Mouse (Mus musculus) spleen, postnatal 14 days (tissue): Measurements from ENCODE around the gene Lmx1b.

ENCODE experiments used
- DNase-seq, 2 experiments: peaks; one replicate each; pipeline ENCODE4 v3.0.0; 2021 to 2022; ENCODE audit warnings: low spot score in 2 of 2

Gene Lmx1b

GRCm38 (mm10) chr2:33640171-33640721, at the start of gene Lmx1b:
Lmx1b (minus strand) TSS chr2:33640511.
- no peak for DNase-seq

- peak in 1 of 2 experiments; percentile 16 for DNase-seq
Observed at GRCm38 (mm10) chr2:33689880-33690462, 49.7 kb upstream of the Lmx1b start.

DNA sequence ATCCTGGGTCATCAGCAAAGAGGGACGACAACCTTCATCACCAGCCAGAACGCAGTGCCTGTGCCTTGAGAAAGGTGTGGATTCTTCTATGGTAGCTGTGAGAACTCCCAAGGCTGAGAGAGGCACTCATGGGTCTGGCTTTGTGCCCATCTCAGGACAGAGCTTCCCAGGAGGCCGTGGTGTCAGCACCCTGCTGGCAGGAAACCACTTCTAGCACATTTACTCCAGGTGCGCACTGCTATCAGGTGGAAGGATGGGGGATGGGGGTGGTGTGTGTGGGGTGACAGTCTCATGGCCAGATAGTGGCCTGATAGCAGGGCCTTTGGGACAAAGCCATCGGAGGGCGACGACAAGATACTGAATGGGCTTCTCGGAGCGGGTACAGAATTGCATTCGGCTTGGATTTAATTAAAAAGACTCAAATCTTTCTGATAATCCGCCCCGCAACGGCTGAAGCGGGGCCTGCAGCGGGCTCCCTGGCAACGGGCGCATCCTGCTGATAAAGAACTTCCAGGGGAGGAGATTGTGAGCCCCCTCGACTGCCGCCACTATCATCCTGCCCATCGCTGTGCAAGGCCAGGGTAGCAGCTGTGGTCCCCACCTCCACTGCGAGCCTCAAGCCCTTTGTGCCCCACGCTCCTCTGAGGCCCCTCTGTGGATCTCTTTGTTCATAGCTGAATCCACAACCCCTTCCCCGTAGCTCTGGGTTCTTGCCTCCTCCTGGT, 49.0 kb upstream of the Lmx1b start:
- no peak for DNase-seq

DNA sequence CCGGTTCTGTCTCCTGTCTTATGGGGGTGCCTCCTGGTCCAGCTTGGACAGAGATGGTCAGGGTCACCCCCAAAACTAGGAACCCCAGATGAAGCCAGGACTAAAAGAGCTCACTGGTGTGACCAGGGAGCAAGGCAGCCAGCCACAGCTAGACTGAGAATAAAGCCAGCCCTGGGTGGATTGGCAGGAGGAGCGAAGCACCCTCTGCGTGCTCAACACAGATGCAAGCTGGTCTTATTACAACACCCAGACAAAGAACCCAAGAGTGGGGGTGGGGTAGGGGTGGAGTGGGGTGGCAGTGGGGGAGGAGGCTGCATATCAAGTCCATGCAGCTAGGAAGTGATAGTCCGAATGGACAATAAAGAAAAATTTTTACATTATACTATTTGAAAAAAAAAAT, 43.3 kb upstream of the Lmx1b start:
- DNase-seq, result no peak

DNA sequence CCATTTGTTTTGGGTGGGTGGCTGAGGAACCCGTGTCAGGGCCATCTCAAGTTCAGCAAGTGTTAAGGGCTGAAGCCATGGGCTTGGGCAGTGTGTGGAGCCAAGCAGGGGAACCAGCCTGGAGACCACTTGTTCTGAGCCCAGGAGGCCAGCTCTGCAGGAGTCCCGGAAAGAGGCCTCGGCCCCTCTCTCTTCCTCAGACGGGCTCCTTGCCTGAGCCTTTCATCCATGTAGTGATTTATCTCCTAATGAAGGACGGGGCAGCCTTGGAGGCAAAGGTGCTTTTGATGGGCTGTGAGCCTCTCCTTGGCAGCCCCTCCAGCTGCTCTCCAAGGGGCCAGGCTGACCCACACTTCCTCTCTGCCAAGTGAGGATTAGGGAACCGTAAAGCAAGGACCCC, 42.8 kb upstream of the Lmx1b start:
- DNase-seq, result no peak

- DNase-seq, result peak in 1 of 2 experiments; percentile 45
Observed at GRCm38 (mm10) chr2:33682219-33682618, 41.9 kb upstream of the Lmx1b start.

DNA sequence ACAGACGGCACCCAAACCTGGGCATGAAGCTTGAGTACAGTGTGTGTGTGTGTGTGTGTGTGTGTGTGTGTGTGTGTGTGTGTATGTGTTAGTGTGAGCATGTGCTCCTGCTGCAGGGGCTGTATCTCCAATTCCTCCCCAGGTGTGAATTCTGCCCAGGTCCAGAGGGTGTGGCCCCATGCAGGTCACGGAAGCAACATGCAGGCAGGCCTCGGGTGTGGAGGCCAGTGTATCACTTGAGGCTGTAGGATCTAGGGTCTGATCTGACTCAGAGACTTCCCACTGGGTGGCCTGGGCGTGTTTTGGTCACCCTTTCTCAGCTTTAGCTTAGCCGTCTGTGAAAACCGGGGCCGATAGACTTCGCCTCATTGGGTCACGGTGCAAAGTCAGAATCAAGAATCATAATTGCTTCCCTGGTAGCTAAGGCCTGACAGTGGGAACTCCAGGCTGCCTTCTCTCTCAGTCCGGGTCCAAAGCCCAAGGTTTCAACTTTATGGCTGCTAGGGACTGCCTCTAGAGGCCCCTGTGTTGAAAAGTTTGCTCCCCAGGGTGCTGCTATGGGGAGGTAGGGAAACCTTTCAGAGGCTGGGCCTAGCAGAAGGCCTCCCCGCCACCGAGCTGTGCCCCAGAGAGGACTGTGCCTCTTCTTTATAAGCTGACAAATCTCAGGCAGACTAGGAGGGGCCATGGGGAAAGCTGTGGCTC, 38.8 kb upstream of the Lmx1b start:
- DNase-seq, result no peak

DNA sequence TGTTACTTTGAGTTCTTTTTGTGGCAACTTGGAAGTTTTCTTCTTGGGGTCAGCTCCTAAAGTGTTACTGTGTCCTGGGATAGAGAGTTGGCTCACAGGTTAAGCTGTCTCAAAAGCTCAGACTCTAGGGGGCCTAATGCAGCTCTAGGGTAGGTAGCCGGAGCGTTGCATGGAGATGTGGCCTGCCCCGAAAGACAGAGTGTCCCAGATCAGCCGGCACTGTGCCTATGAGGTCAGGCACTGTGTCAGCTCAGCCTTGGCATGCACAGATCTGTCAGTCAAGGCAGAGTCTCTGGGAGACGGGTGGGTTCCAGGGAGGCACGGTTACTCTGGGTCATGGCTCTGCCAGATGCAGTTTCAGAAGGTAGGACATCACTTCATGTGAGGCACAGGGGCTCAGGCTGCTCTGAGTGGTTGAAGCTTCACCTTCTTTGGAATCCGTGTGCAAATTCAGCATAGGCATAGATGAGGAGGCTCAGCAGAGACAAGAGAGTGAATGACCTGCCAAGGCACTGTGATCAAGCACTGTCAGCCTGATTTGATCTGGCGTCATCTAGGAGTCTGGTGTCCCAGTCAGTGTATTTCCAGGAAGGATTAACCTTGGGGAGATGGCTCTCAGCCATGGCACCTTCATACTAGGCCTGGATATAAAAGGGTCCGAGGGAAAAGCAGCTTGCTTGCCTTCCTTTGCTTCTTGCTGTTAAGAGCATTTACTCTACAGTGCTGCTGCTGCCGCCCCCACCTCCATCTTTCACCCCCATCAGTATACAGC, 32.6 kb upstream of the Lmx1b start:
- DNase-seq, result no peak

DNA sequence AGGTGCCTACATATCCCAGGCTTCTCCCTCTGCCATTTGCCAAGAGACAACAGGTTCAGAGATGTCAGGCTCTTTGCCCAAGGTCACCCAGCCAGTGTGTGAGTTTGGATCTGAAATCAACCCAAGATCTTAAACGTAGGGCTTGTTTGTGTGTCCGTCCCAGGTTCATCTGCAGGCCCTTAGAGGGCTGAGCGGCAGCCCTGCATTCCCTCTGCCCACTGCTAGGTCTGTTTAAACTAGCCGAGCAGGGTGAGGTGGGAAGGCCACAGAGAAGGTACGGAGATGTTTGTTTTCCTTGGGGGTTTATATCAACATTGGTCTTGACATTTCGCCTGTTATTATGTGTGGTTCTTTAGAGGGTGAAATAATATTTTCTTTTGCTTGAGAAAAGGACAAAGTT, 28.4 kb upstream of the Lmx1b start:
- no peak for DNase-seq

DNA sequence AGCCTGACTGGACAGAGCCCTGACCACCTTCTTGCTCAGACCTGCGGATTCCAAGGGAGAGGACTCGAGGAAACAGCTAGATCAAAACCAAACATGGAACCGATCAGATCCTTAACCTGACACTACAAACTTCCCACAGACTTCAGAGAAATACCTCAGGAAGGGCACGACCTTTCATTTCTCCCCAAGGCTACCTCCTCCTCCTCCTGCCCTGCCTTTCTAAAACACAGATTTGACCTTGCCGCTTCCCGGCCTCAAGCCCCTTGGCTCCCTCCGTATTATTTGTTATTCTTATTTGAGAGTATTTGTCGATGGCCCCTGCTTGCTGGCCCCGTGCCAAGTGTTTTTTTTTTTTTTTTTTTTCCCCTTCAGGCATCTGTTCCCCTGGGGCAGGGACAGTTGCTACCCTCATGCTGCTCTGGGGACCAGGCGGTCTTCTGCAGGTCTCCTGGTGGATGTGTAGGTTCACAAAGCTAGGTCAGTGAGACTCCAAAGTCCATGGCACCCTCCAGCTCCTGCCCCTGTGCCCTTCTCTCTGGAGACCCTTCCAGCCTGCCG, 26.2 kb upstream of the Lmx1b start:
- no peak for DNase-seq

GRCm38 (mm10) chr2:33665363-33666058, 25.2 kb upstream of the Lmx1b start:
- no peak for DNase-seq

DNA sequence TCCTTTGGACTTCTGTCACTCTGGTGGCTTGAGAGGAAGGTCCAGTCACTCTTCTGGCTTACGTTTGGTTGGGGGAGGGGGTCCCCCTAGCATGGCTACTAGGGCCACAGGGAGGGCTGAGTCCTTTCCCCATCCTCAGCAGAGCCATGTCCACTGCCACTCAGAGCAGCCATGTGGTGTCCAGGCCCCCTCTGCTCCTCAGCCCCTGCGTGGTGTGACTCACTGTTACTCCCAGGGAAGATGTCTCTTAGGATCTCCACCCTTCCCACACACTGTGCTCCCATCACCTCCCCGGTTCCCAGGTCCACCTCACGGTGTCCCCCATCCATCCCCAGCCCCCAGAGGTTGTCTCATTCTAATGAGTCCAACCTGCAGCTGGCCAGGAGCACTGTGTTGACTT, 24.4 kb upstream of the Lmx1b start:
- no peak for DNase-seq

DNA sequence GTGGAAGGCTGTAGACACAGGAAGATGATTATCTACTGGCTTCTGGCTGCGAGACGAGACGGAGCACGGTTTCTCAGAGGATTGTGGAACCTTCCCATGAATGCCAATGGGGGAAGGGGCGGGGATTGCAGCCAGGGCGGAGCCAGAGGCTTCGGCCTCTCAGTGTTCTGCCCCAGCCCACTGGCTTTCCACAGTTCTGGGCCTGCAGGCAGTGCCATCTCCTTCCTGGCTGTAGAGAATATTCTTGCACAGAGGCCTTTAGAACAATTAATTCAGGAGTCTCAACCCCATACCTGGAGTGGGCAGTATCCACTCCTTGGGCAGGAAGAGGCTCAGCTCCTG, 18.9 kb upstream of the Lmx1b start:
- DNase-seq, result no peak

DNA sequence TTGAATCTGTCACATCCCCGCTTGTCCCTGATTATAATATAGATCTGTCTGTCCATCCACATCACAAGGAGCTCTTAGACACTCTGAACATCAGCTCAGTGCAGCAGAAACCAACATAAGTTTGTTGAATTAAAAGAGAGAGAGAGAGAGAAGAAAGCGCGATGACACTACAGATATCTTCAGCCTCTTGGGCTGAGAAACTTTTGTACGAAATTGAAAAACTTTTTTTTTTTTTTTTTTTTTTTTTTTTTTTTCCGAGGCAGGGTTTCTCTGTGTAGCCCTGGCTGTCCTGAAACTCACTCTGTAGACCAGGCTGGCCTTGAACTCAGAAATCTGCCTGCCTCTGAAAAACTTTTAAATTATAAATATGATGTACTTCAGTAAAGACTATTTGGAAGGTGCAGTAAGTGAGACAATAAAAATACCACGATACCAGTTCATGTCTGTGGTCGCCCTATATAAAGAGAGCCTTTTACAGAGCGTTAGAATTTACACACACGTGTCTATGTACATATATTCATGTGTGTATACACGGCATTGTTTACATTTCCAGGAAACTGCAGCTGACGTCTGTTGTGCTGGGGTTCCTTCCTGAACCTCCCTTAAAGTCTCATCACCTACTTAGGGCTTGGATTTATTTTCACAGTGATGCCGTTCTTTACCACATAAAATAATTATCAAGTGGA, 18.4 kb upstream of the Lmx1b start:
- no peak for DNase-seq

- no peak for DNase-seq
Observed at GRCm38 (mm10) chr2:33652517-33653198, 12.3 kb upstream of the Lmx1b start.

DNA sequence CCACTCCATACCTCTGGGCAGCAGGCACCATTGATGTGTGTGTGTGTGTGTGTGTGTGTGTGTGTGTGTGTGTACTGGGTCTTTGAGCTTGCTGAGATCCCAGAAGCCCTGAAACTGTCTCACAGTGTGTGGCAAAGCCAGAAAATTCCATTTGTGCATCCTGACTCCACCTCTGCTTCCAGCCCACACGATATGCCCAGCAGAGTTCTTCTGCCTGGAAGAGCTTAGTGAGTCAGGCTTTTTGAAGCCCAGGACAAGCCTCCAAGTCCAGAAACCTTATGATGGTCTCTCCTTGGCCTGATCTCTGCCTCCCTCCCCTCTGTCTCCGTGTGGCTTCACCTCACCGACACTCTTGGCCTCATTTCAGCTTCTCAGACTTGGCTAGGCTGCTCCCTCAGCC, 9.1 kb upstream of the Lmx1b start:
- DNase-seq, result no peak

GRCm38 (mm10) chr2:33648894-33649293, 8.6 kb upstream of the Lmx1b start:
- no peak for DNase-seq

GRCm38 (mm10) chr2:33646283-33646550, 5.9 kb upstream of the Lmx1b start:
- no peak for DNase-seq

GRCm38 (mm10) chr2:33645538-33646282, 5.4 kb upstream of the Lmx1b start:
- no peak for DNase-seq
